ENCODE assay signal across 8 mouse cellular contexts in genomic region chr2:77171444-77172240, GRCm38 (mm10). TPM values are rescaled to one million over a fixed set of nuclear protein-coding genes. Genes with fewer than 3 reads are reported as not detected.
DNase-seq lines count a peak whose midpoint lies in the region; ATAC-seq and TF ChIP-seq lines count a peak whose summit lies in the region.

No protein-coding gene starts in this region.

- H3K9ac ChIP-seq in embryonic facial prominence, embryonic 14.5 days (ENCODE audit: low read depth, low read length) = 0 out of 2 replicates have a peak overlapping the region, but pooled peaks have one; percentile 31
- H3K9ac ChIP-seq in heart, postnatal 0 days (replicated peaks; ENCODE audit: low read depth, low read length) = peak overlapping the region; percentile 32

- WGBS in cerebellum, adult 2 months = 51% methylated on average over 23 of the region's 23 CpGs
- 29% methylated on average over 23 of the region's 23 CpGs for WGBS in embryonic facial prominence, embryonic 14.5 days
- WGBS in heart, postnatal 0 days = 17% methylated on average over 23 of the region's 23 CpGs

- DNase-seq in cerebellum, adult 2 months = no peak
- DNase-seq in cerebellum, adult 11-12 months = no peak
- DNase-seq in embryonic facial prominence, embryonic 14.5 days (ENCODE audit: low spot score) = peak; percentile 79
- DNase-seq in heart, postnatal 0 days (ENCODE audit: low spot score) = peak; percentile 74
- DNase-seq in kidney, postnatal 25 days = peak; percentile 85 to 92
- peak; percentile 61 to 71 for DNase-seq in lung, adult 18-20 months
- DNase-seq in ovary, postnatal 14 days (ENCODE audit: low spot score) = peak; percentile 17
- no peak for DNase-seq in spleen, postnatal 14 days (ENCODE audit: low spot score in 2 of 2)

- no peaks in the 10 kb centered on the region for H3K9me3 ChIP-seq in embryonic facial prominence, embryonic 14.5 days (ENCODE audit: control insufficient read depth, low read length)
- H3K9me3 ChIP-seq in heart, postnatal 0 days (replicated peaks; ENCODE audit: control insufficient read depth, low read length) = no peaks in the 10 kb centered on the region

- H3K27ac ChIP-seq in cerebellum, adult 2 months (ENCODE audit: insufficient read depth, low read length) = peak overlapping the region; percentile 40; the same call in 1 of the 2 replicates
- H3K27ac ChIP-seq in embryonic facial prominence, embryonic 14.5 days (replicated peaks; ENCODE audit: low read depth, low read length) = peak overlapping the region; percentile 75; the same call in 1 of the 2 replicates
- peak overlapping the region; percentile 98 for H3K27ac ChIP-seq in heart, postnatal 0 days (ENCODE audit: low read depth)

- no peaks in the 10 kb centered on the region for H3K27me3 ChIP-seq in cerebellum, adult 2 months (ENCODE audit: control insufficient read depth, insufficient read depth, low read length)
- 0 out of 2 replicates have a peak, but pooled peaks cover 3% of the 10 kb centered on the region for H3K27me3 ChIP-seq in embryonic facial prominence, embryonic 14.5 days (replicated peaks; ENCODE audit: control insufficient read depth, insufficient read depth, low read length)
- H3K27me3 ChIP-seq in heart, postnatal 0 days (ENCODE audit: control insufficient read depth, insufficient read depth, low read length) = no peaks in the 10 kb centered on the region

- ATAC-seq in embryonic facial prominence, embryonic 14.5 days (ENCODE audit: low read depth) = peak; percentile 68
- peak; percentile 28; the same call in 1 of the 2 replicates for ATAC-seq in heart, postnatal 0 days (ENCODE audit: insufficient read depth, low read depth)

- no peak overlapping the region for H3K4me3 ChIP-seq in cerebellum, adult 2 months (replicated peaks; ENCODE audit: insufficient read depth, low read depth, low read length)
- H3K4me3 ChIP-seq in embryonic facial prominence, embryonic 14.5 days (ENCODE audit: low read depth, low read length) = peak overlapping the region; percentile 15; the same call in 1 of the 2 replicates
- H3K4me3 ChIP-seq in heart, postnatal 0 days (ENCODE audit: low read depth, low read length) = peak overlapping the region; percentile 14

- H3K4me1 ChIP-seq in cerebellum, adult 2 months (ENCODE audit: control insufficient read depth, insufficient read depth, low read length) = peaks cover 17% of the 10 kb centered on the region; the same call in 1 of the 2 replicates
- H3K4me1 ChIP-seq in embryonic facial prominence, embryonic 14.5 days (ENCODE audit: control insufficient read depth, insufficient read depth, low read length) = peaks cover 18% of the 10 kb centered on the region
- peaks cover 50% of the 10 kb centered on the region for H3K4me1 ChIP-seq in heart, postnatal 0 days (ENCODE audit: control insufficient read depth, insufficient read depth)

- no peak for TF ChIP-seq POLR2A in cerebellum, adult 2 months (IDR thresholded peaks at IDR 0.05; ENCODE audit: borderline replicate concordance, insufficient read depth, low read length)

- H3K4me2 ChIP-seq in embryonic facial prominence, embryonic 14.5 days (ENCODE audit: low read depth, low read length) = peak overlapping the region; percentile 92
- peak overlapping the region; percentile 82 for H3K4me2 ChIP-seq in heart, postnatal 0 days (ENCODE audit: low read depth, low read length)

- H3K36me3 ChIP-seq in embryonic facial prominence, embryonic 14.5 days (ENCODE audit: control insufficient read depth, insufficient read depth, low read length) = no peaks in the 10 kb centered on the region
- peaks cover 16% of the 10 kb centered on the region for H3K36me3 ChIP-seq in heart, postnatal 0 days (replicated peaks; ENCODE audit: control insufficient read depth, insufficient read depth, low read length)

- TF ChIP-seq EP300 in heart, postnatal 0 days (IDR thresholded peaks at IDR 0.05; ENCODE audit: low read depth) = peak; percentile 60; the same call in 1 of the 2 replicates

- no peak for TF ChIP-seq CTCF in cerebellum, adult 2 months (IDR thresholded peaks at IDR 0.05; ENCODE audit: borderline replicate concordance, insufficient read depth, low read depth, low read length)
- TF ChIP-seq CTCF in heart, postnatal 0 days (IDR thresholded peaks at IDR 0.05; ENCODE audit: low read depth) = no peak

RNA-seq across cellular contexts. Expression of gene Ccdc141, which starts 1.2 kb away (rescaled TPM):
- polyA plus RNA-seq in cerebellum, adult 2 months (2012; rRNA removed) = 9.4 and 9.7 TPM in 2 replicates
- 26.4 and 31.2 TPM in 2 replicates for polyA plus RNA-seq in embryonic facial prominence, embryonic 14.5 days (2014; fragmentation: Nextera tagmentation; extraction: Ambion mirVana)
- total RNA-seq in heart, postnatal 0 days (2014; rRNA removed; ENCODE audit: low replicate concordance) = 162 and 219 TPM in 2 replicates
- polyA plus RNA-seq in heart, postnatal 0 days (2015; fragmentation: Nextera tagmentation; extraction: Ambion mirVana) = 135 and 139 TPM in 2 replicates

Comparison
In these comparisons a context has a peak if more than half of its experiments do, and no peak if none do; other contexts are left out.
1. DNase-seq: peak in embryonic facial prominence, embryonic 14.5 days (single experiment), heart, postnatal 0 days (single experiment), kidney, postnatal 25 days (2 of 2), lung, adult 18-20 months (2 of 2) and ovary, postnatal 14 days (single experiment); none in cerebellum, adult 2 months (0 of 2), cerebellum, adult 11-12 months (single experiment) and spleen, postnatal 14 days (0 of 2).
2. H3K27ac ChIP-seq: peak in every context shown above with its lines; median percentile 98 in heart, postnatal 0 days; 75 in embryonic facial prominence, embryonic 14.5 days; 40 in cerebellum, adult 2 months.